In the genomic region with DNA sequence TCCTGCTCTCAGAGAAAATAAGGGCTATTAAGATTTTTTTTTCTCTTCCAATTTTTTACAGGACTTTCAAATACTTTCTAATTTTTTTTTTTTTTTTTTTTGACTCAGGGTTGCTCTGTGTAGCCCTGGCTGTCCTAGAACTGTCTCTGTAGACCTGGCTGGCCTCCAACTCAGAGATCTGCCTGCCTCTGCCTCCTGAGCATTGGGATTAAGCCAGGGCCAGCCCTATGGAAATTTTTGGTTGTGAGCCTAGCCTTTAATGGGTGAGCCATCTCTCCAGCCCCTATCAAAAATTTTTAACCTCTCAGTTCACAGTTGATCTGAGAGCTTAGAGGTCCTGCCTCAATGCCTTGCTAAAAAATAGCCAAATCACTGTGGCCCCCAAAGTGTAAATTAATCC, we compare ENCODE assay signal across 17 mouse cellular contexts. TPM values are rescaled to one million over a fixed set of nuclear protein-coding genes. Genes with fewer than 3 reads are reported as not detected.
DNase-seq lines count a peak whose midpoint lies in the region; ATAC-seq and TF ChIP-seq lines count a peak whose summit lies in the region.
"Had no signal": no experiment of that assay in that cellular context is flagged by ENCODE, and none has a peak within 500 bp of the region (broad histone marks: within the 10 kb centered on the region; RNA-seq: fewer than 3 reads in every experiment).

No protein-coding gene starts in this region.

- H3K4me2 ChIP-seq in forebrain, embryonic 15.5 days (replicated peaks), result no peak overlapping the region
- no peak overlapping the region for H3K4me2 ChIP-seq in heart, postnatal 0 days (ENCODE audit: low read depth, low read length)
- no peak overlapping the region for H3K4me2 ChIP-seq in liver, postnatal 0 days (ENCODE audit: low read depth, low read length)
- H3K4me2 ChIP-seq in stomach, postnatal 0 days (replicated peaks; ENCODE audit: low read depth), result no peak overlapping the region
- H3K4me2 ChIP-seq: midbrain, embryonic 12.5 days had no signal

- H3K9me3 ChIP-seq in forebrain, embryonic 15.5 days, result no peaks in the 10 kb centered on the region
- no peaks in the 10 kb centered on the region for H3K9me3 ChIP-seq in forebrain, embryonic 10.5 days
- H3K9me3 ChIP-seq in heart, postnatal 0 days (replicated peaks; ENCODE audit: control insufficient read depth, low read length), result no peaks in the 10 kb centered on the region
- no peaks in the 10 kb centered on the region for H3K9me3 ChIP-seq in liver, postnatal 0 days (ENCODE audit: low read length)
- H3K9me3 ChIP-seq in stomach, postnatal 0 days (ENCODE audit: control insufficient read depth, low read length), result no peaks in the 10 kb centered on the region
- H3K9me3 ChIP-seq: hindbrain, embryonic 10.5 days; limb, embryonic 12.5 days; midbrain, embryonic 12.5 days had no signal

- no peak for TF ChIP-seq CTCF in heart, postnatal 0 days (IDR thresholded peaks at IDR 0.05; ENCODE audit: low read depth)
- TF ChIP-seq CTCF in liver, postnatal 0 days (IDR thresholded peaks at IDR 0.05; ENCODE audit: low read depth), result no peak
- no peak for TF ChIP-seq CTCF in stomach, postnatal 0 days (IDR thresholded peaks at IDR 0.05; ENCODE audit: low read depth)

- no peak for TF ChIP-seq EP300 in heart, postnatal 0 days (IDR thresholded peaks at IDR 0.05; ENCODE audit: low read depth)
- no peak for TF ChIP-seq EP300 in liver, postnatal 0 days (IDR thresholded peaks at IDR 0.05; ENCODE audit: low read depth)
- no peak for TF ChIP-seq EP300 in stomach, postnatal 0 days (optimal IDR thresholded peaks at IDR 0.05)

- no peak for DNase-seq in forebrain, embryonic 10.5 days (ENCODE audit: extremely low spot score, low spot score)
- no peak for DNase-seq in heart, postnatal 0 days (ENCODE audit: low spot score)
- DNase-seq in heart, postnatal 25 days (ENCODE audit: low spot score), result no peak
- no peak for DNase-seq in liver, postnatal 0 days
- DNase-seq in liver, result no peak
- DNase-seq in stomach, postnatal 0 days (ENCODE audit: low spot score), result no peak
- DNase-seq: embryo, embryonic 11 days; gastrocnemius, postnatal 36 days; kidney, adult 11 months; layer of hippocampus, postnatal 36 days; lung, adult 18-20 months; thymus, postnatal 36 days had no signal

- ATAC-seq in forebrain, embryonic 15.5 days (replicated peaks), result no peak
- no peak for ATAC-seq in heart, postnatal 0 days (ENCODE audit: insufficient read depth, low read depth)
- ATAC-seq in liver, postnatal 0 days, result no peak
- no peak for ATAC-seq in stomach, postnatal 0 days (ENCODE audit: low FRiP score, low TSS enrichment)

- no peaks in the 10 kb centered on the region for H3K27me3 ChIP-seq in forebrain, embryonic 15.5 days
- no peaks in the 10 kb centered on the region for H3K27me3 ChIP-seq in forebrain, embryonic 10.5 days (ENCODE audit: poor library complexity, severe bottlenecking)
- no peaks in the 10 kb centered on the region for H3K27me3 ChIP-seq in heart, postnatal 0 days (ENCODE audit: control insufficient read depth, insufficient read depth, low read length)
- no peaks in the 10 kb centered on the region for H3K27me3 ChIP-seq in liver, postnatal 0 days (ENCODE audit: insufficient read depth, low read length)
- no peaks in the 10 kb centered on the region for H3K27me3 ChIP-seq in stomach, postnatal 0 days (ENCODE audit: control insufficient read depth, insufficient read depth, low read length)
- H3K27me3 ChIP-seq: limb, embryonic 12.5 days; midbrain, embryonic 12.5 days had no signal

- peaks cover 62% of the 10 kb centered on the region for H3K4me1 ChIP-seq in forebrain, embryonic 15.5 days
- peaks cover 36% of the 10 kb centered on the region for H3K4me1 ChIP-seq in forebrain, embryonic 10.5 days
- H3K4me1 ChIP-seq in heart, postnatal 0 days (ENCODE audit: control insufficient read depth, insufficient read depth), result peaks cover 72% of the 10 kb centered on the region
- peaks cover 38% of the 10 kb centered on the region for H3K4me1 ChIP-seq in liver, postnatal 0 days (ENCODE audit: insufficient read depth)
- peaks cover 9% of the 10 kb centered on the region; the same call in 1 of the 2 replicates for H3K4me1 ChIP-seq in stomach, postnatal 0 days (replicated peaks; ENCODE audit: control insufficient read depth, insufficient read depth)

- H3K4me3 ChIP-seq in forebrain, embryonic 15.5 days, result no peak overlapping the region
- no peak overlapping the region for H3K4me3 ChIP-seq in forebrain, embryonic 10.5 days
- no peak overlapping the region for H3K4me3 ChIP-seq in heart, postnatal 0 days (ENCODE audit: low read depth, low read length)
- H3K4me3 ChIP-seq in liver, postnatal 0 days (ENCODE audit: low read depth, low read length), result no peak overlapping the region
- no peak overlapping the region for H3K4me3 ChIP-seq in stomach, postnatal 0 days (ENCODE audit: low read depth, low read length)
- H3K4me3 ChIP-seq: hindbrain, embryonic 10.5 days; limb, embryonic 12.5 days; midbrain, embryonic 12.5 days had no signal

- peak overlapping the region; percentile 64; the same call in 1 of the 2 replicates for H3K27ac ChIP-seq in forebrain, embryonic 15.5 days (replicated peaks)
- no peak overlapping the region for H3K27ac ChIP-seq in forebrain, embryonic 10.5 days
- peak overlapping the region; percentile 91 for H3K27ac ChIP-seq in heart, postnatal 0 days (ENCODE audit: low read depth)
- H3K27ac ChIP-seq in liver, postnatal 0 days (ENCODE audit: low read depth), result peak overlapping the region; percentile 61
- peak overlapping the region; percentile 31; the same call in 1 of the 2 replicates for H3K27ac ChIP-seq in stomach, postnatal 0 days (replicated peaks)
- H3K27ac ChIP-seq: hindbrain, embryonic 10.5 days; macrophage; midbrain, embryonic 12.5 days had no signal

- H3K36me3 ChIP-seq in forebrain, embryonic 15.5 days, result no peaks in the 10 kb centered on the region
- peaks cover 11% of the 10 kb centered on the region; the same call in 1 of the 2 replicates for H3K36me3 ChIP-seq in forebrain, embryonic 10.5 days (replicated peaks)
- no peaks in the 10 kb centered on the region for H3K36me3 ChIP-seq in heart, postnatal 0 days (replicated peaks; ENCODE audit: control insufficient read depth, insufficient read depth, low read length)
- peaks cover 7% of the 10 kb centered on the region; the same call in 1 of the 2 replicates for H3K36me3 ChIP-seq in liver, postnatal 0 days (replicated peaks; ENCODE audit: insufficient read depth, low read length)
- H3K36me3 ChIP-seq in stomach, postnatal 0 days (ENCODE audit: control insufficient read depth, insufficient read depth, low read length), result no peaks in the 10 kb centered on the region
- H3K36me3 ChIP-seq: hindbrain, embryonic 10.5 days; limb, embryonic 12.5 days; midbrain, embryonic 12.5 days had no signal

- H3K9ac ChIP-seq in forebrain, embryonic 15.5 days (replicated peaks), result no peak overlapping the region
- H3K9ac ChIP-seq in heart, postnatal 0 days (replicated peaks; ENCODE audit: low read depth, low read length), result no peak overlapping the region
- H3K9ac ChIP-seq in liver, postnatal 0 days (replicated peaks), result no peak overlapping the region
- H3K9ac ChIP-seq in stomach, postnatal 0 days (ENCODE audit: low read length), result no peak overlapping the region
- H3K9ac ChIP-seq: limb, embryonic 12.5 days; midbrain, embryonic 12.5 days had no signal

- intact Hi-C loops in heart, postnatal 25 days (cut with DNase I), result loop anchor here (5.0 kb wide), 2 partner anchors 40 to 145 kb away; partner anchors contain the start of genes Jmjd1c and Reep3

RNA-seq across cellular contexts. Expression of gene Jmjd1c, which starts 38.7 kb away (rescaled TPM):
- 64.1 and 65.2 TPM in 2 replicates for polyA plus RNA-seq in forebrain, embryonic 15.5 days (2015; fragmentation: Nextera tagmentation; extraction: Ambion mirVana)
- 29.7 and 30.6 TPM in 2 replicates for polyA plus RNA-seq in forebrain, embryonic 10.5 days (2016; fragmentation: Nextera tagmentation; extraction: Ambion mirVana)
- total RNA-seq in heart, postnatal 0 days (2014; rRNA removed; ENCODE audit: low replicate concordance), result 42.4 and 55.3 TPM in 2 replicates
- 28.1 and 29.0 TPM in 2 replicates for polyA plus RNA-seq in heart, postnatal 0 days (2015; fragmentation: Nextera tagmentation; extraction: Ambion mirVana)
- 10 to 100 TPM; 38.5 to 40.9 TPM for total RNA-seq in heart, postnatal 25 days (2021)
- 15.0 and 15.7 TPM in 2 replicates for polyA plus RNA-seq in liver, postnatal 0 days (2015; fragmentation: Nextera tagmentation; extraction: Ambion mirVana)
- 28.8 and 30.7 TPM in 2 replicates for polyA plus RNA-seq in stomach, postnatal 0 days (2015; fragmentation: Nextera tagmentation; extraction: Ambion mirVana)

RNA-seq across cellular contexts. Expression of gene Reep3, which starts 39.5 kb away (rescaled TPM):
- 36.6 and 37.0 TPM in 2 replicates for polyA plus RNA-seq in forebrain, embryonic 15.5 days (2015; fragmentation: Nextera tagmentation; extraction: Ambion mirVana)
- polyA plus RNA-seq in forebrain, embryonic 10.5 days (2016; fragmentation: Nextera tagmentation; extraction: Ambion mirVana), result 30.9 and 32.7 TPM in 2 replicates
- 24.0 and 26.6 TPM in 2 replicates for total RNA-seq in heart, postnatal 0 days (2014; rRNA removed; ENCODE audit: low replicate concordance)
- polyA plus RNA-seq in heart, postnatal 0 days (2015; fragmentation: Nextera tagmentation; extraction: Ambion mirVana), result 25.6 and 26.8 TPM in 2 replicates
- total RNA-seq in heart, postnatal 25 days (2021), result 10 to 100 TPM; 21.4 to 22.9 TPM
- 18.5 and 19.6 TPM in 2 replicates for polyA plus RNA-seq in liver, postnatal 0 days (2015; fragmentation: Nextera tagmentation; extraction: Ambion mirVana)
- polyA plus RNA-seq in stomach, postnatal 0 days (2015; fragmentation: Nextera tagmentation; extraction: Ambion mirVana), result 38.2 and 38.6 TPM in 2 replicates
